Mouse (Mus musculus) megakaryocyte, embryonic 14.5 days (primary cell): ENCODE results near the gene Prox1. TPM values are rescaled to one million over a fixed set of nuclear protein-coding genes. Genes with fewer than 3 reads are reported as not detected.

ENCODE experiments used
- H3K27me3 ChIP-seq: replicated peaks from 2 replicates; pipeline ENCODE3; 2012; ENCODE audit warnings: inconsistent platforms
- H3K36me3 ChIP-seq: replicated peaks from 2 replicates; pipeline ENCODE3; 2012; ENCODE audit warnings: low read length, inconsistent platforms, mixed read lengths
- H3K4me1 ChIP-seq: 2 replicates; pipeline ENCODE4 v1.6.1; 2012; ENCODE audit warnings: inconsistent platforms
- H3K4me3 ChIP-seq: replicated peaks from 2 replicates; pipeline ENCODE3; 2012; ENCODE audit warnings: moderate library complexity, mild to moderate bottlenecking, inconsistent platforms
- H3K9me3 ChIP-seq: 2 replicates; pipeline ENCODE4 v1.6.1; 2012; ENCODE audit warnings: inconsistent platforms
- FLI1 ChIP-seq: IDR thresholded peaks from 2 replicates; pipeline ENCODE4 v1.6.1; 2012; ENCODE audit warnings: low read length, inconsistent platforms, mixed read lengths
- GATA1 ChIP-seq: IDR thresholded peaks from 3 replicates; pipeline ENCODE4 v1.6.1; 2012; ENCODE audit warnings: mixed read lengths, low read length, inconsistent platforms, borderline replicate concordance
- polyA plus RNA-seq: library from polyadenylated mRNA; stranded (reverse); fragments of >175 nt; gene quantifications from 2 replicates; pipeline ENCODE4 v1.2.3, GENCODE M21; 2012; ENCODE audit warnings: low replicate concordance; ENCODE audit not compliant: insufficient read depth

Prox1 gene
- polyA plus RNA-seq, 1 experiment, result 0.06 TPM

- 0 out of 2 replicates have a peak, but pooled peaks cover 8% of the 10 kb centered on the region for H3K9me3 ChIP-seq
- H3K4me3 ChIP-seq, result no peak overlapping the region
- no peaks in the 10 kb centered on the region for H3K4me1 ChIP-seq
- H3K36me3 ChIP-seq, result no peaks in the 10 kb centered on the region
- H3K27me3 ChIP-seq, result no peaks in the 10 kb centered on the region
- TF ChIP-seq GATA1 (no peak), FLI1 (no peak)
Measured at GRCm38 (mm10) chr1:190192011-190192410, 21.5 kb upstream of the Prox1 start.

DNA sequence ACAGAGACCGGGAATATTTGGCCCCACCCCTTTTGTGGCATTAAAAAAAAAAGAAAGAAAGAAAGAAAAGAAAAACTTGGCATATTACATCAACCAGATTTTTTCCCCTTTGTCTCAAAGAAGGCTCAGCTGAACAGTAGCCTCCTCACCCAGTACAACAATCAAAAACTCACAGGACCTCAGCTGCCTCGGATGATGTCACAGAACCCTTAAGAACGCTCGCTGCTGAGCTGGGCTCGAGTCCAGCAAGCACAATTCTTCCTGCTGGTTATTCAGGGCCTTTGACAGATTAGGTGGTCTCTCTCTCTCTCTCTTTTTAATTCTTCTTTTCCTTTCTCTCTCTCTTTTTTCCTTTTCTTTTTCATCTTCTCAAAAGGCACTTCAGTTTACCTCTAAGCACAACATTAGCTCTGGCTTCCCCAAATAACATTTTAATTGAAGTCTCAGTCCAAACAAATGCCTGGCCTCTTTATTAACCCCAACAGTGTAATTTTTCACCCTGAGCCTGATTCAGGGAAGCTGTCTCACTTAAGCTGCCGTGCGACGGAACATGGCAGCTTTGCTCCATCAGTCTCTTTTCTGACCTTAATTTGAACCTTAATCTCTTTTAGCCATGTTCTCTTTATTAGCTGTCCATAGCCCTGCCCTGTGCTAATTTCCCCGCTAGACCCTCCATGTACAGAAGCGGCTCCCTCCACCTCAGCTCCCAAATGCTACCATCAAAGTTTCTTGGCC lies 19.9 kb upstream of the Prox1 start:
- Histone ChIP-seq H3K27me3 (no peaks in the 10 kb centered on the region), H3K9me3 (0 out of 2 replicates have a peak, but pooled peaks cover 5% of the 10 kb centered on the region), H3K4me3 (no peak overlapping the region), H3K36me3 (no peaks in the 10 kb centered on the region), H3K4me1 (no peaks in the 10 kb centered on the region)
- no peak for TF ChIP-seq GATA1
- TF ChIP-seq FLI1, result no peak

DNA sequence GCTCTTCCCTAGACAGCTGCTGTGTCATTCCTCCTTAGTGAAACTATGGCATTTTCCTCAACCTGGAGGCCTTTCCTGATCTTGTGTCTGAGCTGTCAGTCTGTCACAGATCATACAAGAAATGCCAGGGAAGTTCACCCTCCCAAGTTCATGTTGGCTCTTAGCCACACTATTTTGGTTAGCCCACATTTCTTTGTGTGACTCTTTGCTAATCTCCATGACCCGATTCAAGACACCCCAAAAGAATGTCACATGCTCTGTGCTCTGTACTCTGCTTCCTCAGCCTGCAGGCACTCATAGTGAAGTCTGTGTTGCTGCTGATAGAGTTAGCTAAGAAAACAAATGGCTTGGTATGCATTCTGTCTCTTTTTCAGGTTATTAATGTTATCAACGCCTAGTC lies 18.6 kb upstream of the Prox1 start:
- H3K4me1 ChIP-seq, result no peaks in the 10 kb centered on the region
- no peaks in the 10 kb centered on the region for H3K36me3 ChIP-seq
- 0 out of 2 replicates have a peak, but pooled peaks cover 4% of the 10 kb centered on the region for H3K9me3 ChIP-seq
- H3K4me3 ChIP-seq, result no peak overlapping the region
- no peak for TF ChIP-seq GATA1
- no peak for TF ChIP-seq FLI1
- no peaks in the 10 kb centered on the region for H3K27me3 ChIP-seq

GRCm38 (mm10) chr1:190186336-190186735 lies 15.8 kb upstream of the Prox1 start:
- Histone ChIP-seq H3K27me3 (no peaks in the 10 kb centered on the region), H3K9me3 (peaks cover 10% of the 10 kb centered on the region; the same call in 1 of the 2 replicates), H3K4me1 (no peaks in the 10 kb centered on the region), H3K4me3 (no peak overlapping the region), H3K36me3 (no peaks in the 10 kb centered on the region)
- TF ChIP-seq GATA1, result no peak
- TF ChIP-seq FLI1, result no peak

DNA sequence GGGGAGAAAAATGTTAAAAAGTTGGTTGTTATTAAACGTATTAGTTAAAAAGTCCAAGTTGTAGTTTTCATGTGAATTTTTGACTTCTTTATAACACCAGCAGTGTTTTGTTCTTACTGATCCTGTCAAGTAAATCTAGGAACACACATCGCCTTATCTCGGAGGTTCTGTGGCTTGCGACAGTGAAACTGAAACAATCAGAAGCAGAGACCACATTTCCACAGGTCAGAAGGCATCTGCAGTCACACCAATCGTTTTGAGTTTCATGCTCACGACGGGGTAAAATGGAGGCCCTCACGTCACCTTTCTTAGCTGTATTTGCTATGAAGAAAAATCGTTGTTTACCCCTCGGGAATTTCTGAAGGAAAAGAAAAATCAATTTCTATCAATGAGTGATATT lies 14.8 kb upstream of the Prox1 start:
- H3K27me3 ChIP-seq, result no peaks in the 10 kb centered on the region
- no peak overlapping the region for H3K4me3 ChIP-seq
- peaks cover 12% of the 10 kb centered on the region; the same call in 1 of the 2 replicates for H3K9me3 ChIP-seq
- no peaks in the 10 kb centered on the region for H3K36me3 ChIP-seq
- TF ChIP-seq FLI1 (no peak), GATA1 (no peak)
- no peaks in the 10 kb centered on the region for H3K4me1 ChIP-seq

- Histone ChIP-seq H3K9me3 (peaks cover 27% of the 10 kb centered on the region), H3K4me3 (no peak overlapping the region), H3K4me1 (no peaks in the 10 kb centered on the region), H3K36me3 (no peaks in the 10 kb centered on the region), H3K27me3 (no peaks in the 10 kb centered on the region)
- no peak for TF ChIP-seq GATA1
- TF ChIP-seq FLI1, result no peak
Measured at GRCm38 (mm10) chr1:190183574-190183973, 13.1 kb upstream of the Prox1 start.

DNA sequence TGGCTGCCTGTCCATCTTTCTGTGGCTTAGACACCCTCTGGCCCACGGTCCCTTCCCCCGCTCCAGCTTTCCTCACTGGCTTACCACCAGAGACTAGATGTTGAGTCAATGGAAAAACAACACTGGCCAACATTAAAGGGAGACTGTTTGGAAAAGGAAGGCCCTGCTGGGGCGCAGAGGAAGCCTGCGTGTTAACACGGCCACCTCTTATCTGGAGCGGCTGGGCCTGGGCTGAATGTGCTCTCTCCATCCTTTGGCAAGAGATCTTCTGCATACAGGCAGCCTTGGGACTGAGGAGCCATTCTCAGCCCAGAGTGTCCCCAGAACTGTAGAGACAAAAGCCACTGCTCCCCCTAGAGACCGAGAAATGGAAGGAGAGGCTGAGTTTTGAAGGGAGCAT lies 11.3 kb upstream of the Prox1 start:
- Histone ChIP-seq H3K27me3 (peaks cover 11% of the 10 kb centered on the region), H3K9me3 (peaks cover 30% of the 10 kb centered on the region), H3K4me3 (no peak overlapping the region), H3K36me3 (no peaks in the 10 kb centered on the region), H3K4me1 (no peaks in the 10 kb centered on the region)
- TF ChIP-seq GATA1, result no peak
- TF ChIP-seq FLI1, result no peak

GRCm38 (mm10) chr1:190180861-190181260 lies 10.3 kb upstream of the Prox1 start:
- Histone ChIP-seq H3K9me3 (peaks cover 30% of the 10 kb centered on the region), H3K27me3 (peaks cover 17% of the 10 kb centered on the region), H3K4me1 (no peaks in the 10 kb centered on the region), H3K4me3 (no peak overlapping the region), H3K36me3 (no peaks in the 10 kb centered on the region)
- TF ChIP-seq FLI1, result no peak
- TF ChIP-seq GATA1, result no peak

DNA sequence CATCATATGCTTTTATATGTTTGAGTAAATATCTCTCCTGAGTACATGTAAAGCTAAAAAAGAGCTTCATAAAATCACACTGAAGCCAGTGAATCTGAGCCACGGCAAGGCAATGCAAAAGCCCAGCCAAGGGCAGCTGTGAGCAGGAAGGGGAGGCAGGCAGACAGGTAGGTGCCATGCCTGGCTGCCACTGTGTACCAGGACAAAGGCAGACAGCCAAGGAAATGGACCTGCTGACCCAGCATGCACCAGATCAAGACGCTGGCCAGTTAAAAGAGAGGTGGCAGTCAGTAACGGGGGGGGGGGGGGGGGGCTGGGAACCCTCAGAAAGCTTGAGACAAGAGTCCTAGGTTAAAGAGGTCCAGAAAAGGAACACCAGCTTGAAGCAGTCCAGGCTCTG lies 6.4 kb upstream of the Prox1 start:
- H3K27me3 ChIP-seq, result peaks cover 54% of the 10 kb centered on the region
- TF ChIP-seq GATA1 (no peak), FLI1 (no peak)
- H3K4me1 ChIP-seq, result peaks cover 23% of the 10 kb centered on the region
- no peak overlapping the region for H3K4me3 ChIP-seq
- H3K36me3 ChIP-seq, result no peaks in the 10 kb centered on the region
- H3K9me3 ChIP-seq, result peaks cover 31% of the 10 kb centered on the region
